In genomic region chr19:7062916-7063315, GRCm38 (mm10) we compare ENCODE assay signal across 24 mouse cellular contexts. TPM values are rescaled to one million over a fixed set of nuclear protein-coding genes. Genes with fewer than 3 reads are reported as not detected.
DNase-seq lines count a peak whose midpoint lies in the region; ATAC-seq and TF ChIP-seq lines count a peak whose summit lies in the region.
"Had no signal": no experiment of that assay in that cellular context is flagged by ENCODE, and none has a peak within 500 bp of the region (broad histone marks: within the 10 kb centered on the region; RNA-seq: fewer than 3 reads in every experiment).

No protein-coding gene starts in this region.

- H3K9me3 ChIP-seq in liver, embryonic 11.5 days (ENCODE audit: control insufficient read depth, low read length) = no peaks in the 10 kb centered on the region
- no peaks in the 10 kb centered on the region for H3K9me3 ChIP-seq in intestine, embryonic 15.5 days
- H3K9me3 ChIP-seq: embryonic facial prominence, embryonic 13.5 days; embryonic facial prominence, embryonic 15.5 days; forebrain, embryonic 10.5 days; forebrain, embryonic 12.5 days had no signal

- no peaks in the 10 kb centered on the region for H3K27me3 ChIP-seq in liver, adult 2 months (ENCODE audit: control insufficient read depth, insufficient read depth, low read length)
- H3K27me3 ChIP-seq in liver, embryonic 11.5 days (replicated peaks; ENCODE audit: control insufficient read depth, insufficient read depth, low read length) = peaks cover 6% of the 10 kb centered on the region
- peaks cover 6% of the 10 kb centered on the region for H3K27me3 ChIP-seq in intestine, embryonic 15.5 days (replicated peaks)

- peak overlapping the region; percentile 66 for H3K27ac ChIP-seq in gastrocnemius, adult 2 months
- peak overlapping the region; percentile 50; the same call in 1 of the 2 replicates for H3K27ac ChIP-seq in liver, adult 2 months (replicated peaks; ENCODE audit: insufficient read depth, low read depth, low read length)
- no peak overlapping the region for H3K27ac ChIP-seq in liver, embryonic 11.5 days (ENCODE audit: low read depth, low read length)
- H3K27ac ChIP-seq in intestine, embryonic 15.5 days = no peak overlapping the region
- H3K27ac ChIP-seq: embryonic facial prominence, embryonic 13.5 days; embryonic facial prominence, embryonic 15.5 days; forebrain, embryonic 10.5 days; forebrain, embryonic 12.5 days had no signal

- no peak for TF ChIP-seq CTCF in gastrocnemius, adult 2 months (IDR thresholded peaks at IDR 0.05)
- TF ChIP-seq CTCF in liver, adult 2 months (IDR thresholded peaks at IDR 0.05; ENCODE audit: low read depth, low read length) = no peak

- intact Hi-C loops in gastrocnemius, adult 2 months (cut with DNase I) = loop anchor here (10.0 kb wide), 1 partner anchor 352 kb away; the partner anchor contains the start of gene 2700081O15Rik

- peaks cover 2% of the 10 kb centered on the region; the same call in 1 of the 2 replicates for H3K79me2 ChIP-seq in liver, adult 2 months (ENCODE audit: control insufficient read depth, insufficient read depth, low read length)

- TF ChIP-seq POLR2A in liver, adult 2 months (IDR thresholded peaks at IDR 0.05; ENCODE audit: extremely low read depth, insufficient read depth, low read length) = no peak

- no peak overlapping the region for H3K4me2 ChIP-seq in liver, embryonic 11.5 days
- no peak overlapping the region for H3K4me2 ChIP-seq in intestine, embryonic 15.5 days (replicated peaks)
- H3K4me2 ChIP-seq: embryonic facial prominence, embryonic 13.5 days; embryonic facial prominence, embryonic 15.5 days; forebrain, embryonic 12.5 days had no signal

- no peaks in the 10 kb centered on the region for H3K36me3 ChIP-seq in liver, adult 2 months (ENCODE audit: control insufficient read depth, insufficient read depth, low read length)
- H3K36me3 ChIP-seq in liver, embryonic 11.5 days (ENCODE audit: control insufficient read depth, insufficient read depth, low read length) = no peaks in the 10 kb centered on the region
- no peaks in the 10 kb centered on the region for H3K36me3 ChIP-seq in intestine, embryonic 15.5 days
- H3K36me3 ChIP-seq: embryonic facial prominence, embryonic 13.5 days; embryonic facial prominence, embryonic 15.5 days; forebrain, embryonic 10.5 days; forebrain, embryonic 12.5 days had no signal

- DNase-seq in cerebellum, postnatal 10 days = peak; percentile 64 to 66
- DNase-seq in cerebellum, adult 9-10 months = no peak
- peak; percentile 75 for DNase-seq in gastrocnemius, adult 2 months
- DNase-seq in gastrocnemius, postnatal 10 days = no peak
- DNase-seq in liver, adult 2 months (ENCODE audit: extremely low read depth, low read depth, low spot score) = peak; percentile 90
- no peak for DNase-seq in liver, embryonic 11.5 days (ENCODE audit: low spot score)
- peak; percentile 65 for DNase-seq in gastrocnemius, postnatal 25 days
- DNase-seq: adrenal gland, adult 2 months; adrenal gland, postnatal 25 days; cerebellum, adult 11 months; cerebellum, adult 18-20 months; cerebellum, adult 8-10 months; cerebellum, postnatal 36 days; embryo, embryonic 11 days had no signal

- peaks cover 12% of the 10 kb centered on the region for H3K4me1 ChIP-seq in liver, adult 2 months (ENCODE audit: control insufficient read depth, insufficient read depth, low read length)
- peaks cover 20% of the 10 kb centered on the region for H3K4me1 ChIP-seq in liver, embryonic 11.5 days (replicated peaks; ENCODE audit: control insufficient read depth, insufficient read depth, low read length)
- H3K4me1 ChIP-seq in intestine, embryonic 15.5 days (replicated peaks) = peaks cover 28% of the 10 kb centered on the region

- no peak overlapping the region for H3K4me3 ChIP-seq in gastrocnemius, adult 2 months
- no peak overlapping the region for H3K4me3 ChIP-seq in liver, adult 2 months (ENCODE audit: insufficient read depth, low read depth, low read length)
- H3K4me3 ChIP-seq in liver, embryonic 11.5 days (ENCODE audit: low read depth, low read length) = no peak overlapping the region
- no peak overlapping the region for H3K4me3 ChIP-seq in intestine, embryonic 15.5 days (replicated peaks)
- H3K4me3 ChIP-seq: embryonic facial prominence, embryonic 13.5 days; embryonic facial prominence, embryonic 15.5 days; erythroblast, embryonic 14.5 days; forebrain, embryonic 10.5 days; forebrain, embryonic 12.5 days had no signal

- H3K9ac ChIP-seq in liver, adult 2 months (ENCODE audit: low read depth, low read length) = no peak overlapping the region
- H3K9ac ChIP-seq in liver, embryonic 11.5 days (ENCODE audit: low read depth, low read length) = no peak overlapping the region
- H3K9ac ChIP-seq in intestine, embryonic 15.5 days = no peak overlapping the region
- H3K9ac ChIP-seq: embryonic facial prominence, embryonic 13.5 days; embryonic facial prominence, embryonic 15.5 days; forebrain, embryonic 12.5 days had no signal

- ATAC-seq in liver, embryonic 11.5 days (replicated peaks; ENCODE audit: low FRiP score) = no peak
- ATAC-seq in intestine, embryonic 15.5 days = no peak
- ATAC-seq: forebrain, embryonic 14.5 days; forebrain, embryonic 16.5 days had no signal

- WGBS in liver, adult 2 months = 34% methylated on average over 8 of the region's 8 CpGs
- 84% methylated on average over 8 of the region's 8 CpGs for WGBS in liver, embryonic 11.5 days
- 88% methylated on average over 8 of the region's 8 CpGs for WGBS in intestine, embryonic 15.5 days

RNA-seq across cellular contexts. Expression of gene Macrod1, which starts 6.3 kb away (rescaled TPM):
- total RNA-seq in gastrocnemius, adult 2 months (2021) = 100 to 1,000 TPM; 261 to 294 TPM
- total RNA-seq in gastrocnemius, postnatal 10 days (2021) = 100 to 1,000 TPM; 201 to 216 TPM
- total RNA-seq in liver, adult 2 months (2014; rRNA removed) = 12.2 and 15.0 TPM in 2 replicates
- polyA plus RNA-seq in liver, adult 2 months (2012; rRNA removed) = 115 and 120 TPM in 2 replicates
- polyA plus RNA-seq in liver, embryonic 11.5 days (2014; fragmentation: Nextera tagmentation; extraction: Ambion mirVana) = 5.9 and 6.7 TPM in 2 replicates
- total RNA-seq in gastrocnemius, postnatal 25 days (2021) = 100 to 1,000 TPM; 227 to 252 TPM
- 11.8 and 11.9 TPM in 2 replicates for polyA plus RNA-seq in intestine, embryonic 15.5 days (2015; fragmentation: Nextera tagmentation; extraction: Ambion mirVana)

RNA-seq across cellular contexts. Expression of gene Stip1, which starts 23.1 kb away (rescaled TPM):
- total RNA-seq in gastrocnemius, adult 2 months (2021) = 100 to 1,000 TPM in 1 of 2 experiments, 10 to 100 TPM in 1; 89.9 to 125 TPM
- 100 to 1,000 TPM in 1 of 2 experiments, 10 to 100 TPM in 1; 98.2 to 100 TPM for total RNA-seq in gastrocnemius, postnatal 10 days (2021)
- 44.9 and 49.4 TPM in 2 replicates for total RNA-seq in liver, adult 2 months (2014; rRNA removed)
- polyA plus RNA-seq in liver, adult 2 months (2012; rRNA removed) = 32.3 and 37.2 TPM in 2 replicates
- polyA plus RNA-seq in liver, embryonic 11.5 days (2014; fragmentation: Nextera tagmentation; extraction: Ambion mirVana) = 356 and 387 TPM in 2 replicates
- 10 to 100 TPM; 86.5 to 95.6 TPM for total RNA-seq in gastrocnemius, postnatal 25 days (2021)
- polyA plus RNA-seq in intestine, embryonic 15.5 days (2015; fragmentation: Nextera tagmentation; extraction: Ambion mirVana) = 211 and 214 TPM in 2 replicates

RNA-seq across cellular contexts. Expression of gene Flrt1, which starts 42.6 kb away (rescaled TPM):
- under 1 TPM; 0.53 to 0.54 TPM for total RNA-seq in gastrocnemius, adult 2 months (2021)
- total RNA-seq in gastrocnemius, postnatal 10 days (2021) = under 1 TPM; 0.61 to 0.99 TPM
- total RNA-seq in liver, adult 2 months (2014; rRNA removed) = 0.09 and 0.40 TPM in 2 replicates
- polyA plus RNA-seq in liver, adult 2 months (2012; rRNA removed) = 0.27 and 0.31 TPM in 2 replicates
- 0.60 and 0.64 TPM in 2 replicates for polyA plus RNA-seq in liver, embryonic 11.5 days (2014; fragmentation: Nextera tagmentation; extraction: Ambion mirVana)
- under 1 TPM; 0.31 to 0.35 TPM for total RNA-seq in gastrocnemius, postnatal 25 days (2021)
- polyA plus RNA-seq in intestine, embryonic 15.5 days (2015; fragmentation: Nextera tagmentation; extraction: Ambion mirVana) = 1.8 and 2.1 TPM in 2 replicates
- total RNA-seq: common myeloid progenitor, adult 5-6 weeks; MEL had no signal
- polyA plus RNA-seq: erythroblast, embryonic 14.5 days had no signal

RNA-seq across cellular contexts. Expression of gene Fermt3, which starts 43.6 kb away (rescaled TPM):
- total RNA-seq in gastrocnemius, adult 2 months (2021) = under 1 TPM; 0.71 to 0.86 TPM
- total RNA-seq in gastrocnemius, postnatal 10 days (2021) = 1 to 10 TPM; 1.7 to 4.9 TPM
- 3.1 and 3.4 TPM in 2 replicates for total RNA-seq in liver, adult 2 months (2014; rRNA removed)
- polyA plus RNA-seq in liver, adult 2 months (2012; rRNA removed) = 3.2 and 6.3 TPM in 2 replicates
- polyA plus RNA-seq in liver, embryonic 11.5 days (2014; fragmentation: Nextera tagmentation; extraction: Ambion mirVana) = 155 and 170 TPM in 2 replicates
- 1 to 10 TPM in 1 of 2 experiments, under 1 TPM in 1; 0.84 to 1.2 TPM for total RNA-seq in gastrocnemius, postnatal 25 days (2021)
- 9.8 and 10.1 TPM in 2 replicates for polyA plus RNA-seq in intestine, embryonic 15.5 days (2015; fragmentation: Nextera tagmentation; extraction: Ambion mirVana)

Comparison
In these comparisons a context has a peak if more than half of its experiments do, and no peak if none do; other contexts are left out.
1. DNase-seq: peak in cerebellum, postnatal 10 days (2 of 2), gastrocnemius, adult 2 months (single experiment), liver, adult 2 months (single experiment) and gastrocnemius, postnatal 25 days (single experiment); none in cerebellum, adult 9-10 months (single experiment), gastrocnemius, postnatal 10 days (single experiment) and liver, embryonic 11.5 days (single experiment).
2. H3K27ac ChIP-seq: peak in gastrocnemius, adult 2 months (single experiment) and liver, adult 2 months (single experiment); none in liver, embryonic 11.5 days (single experiment) and intestine, embryonic 15.5 days (single experiment).
3. RNA of gene Macrod1, which starts 6.3 kb away (total RNA-seq): 261 to 294 TPM in gastrocnemius, adult 2 months, 227 to 252 TPM in gastrocnemius, postnatal 25 days and 201 to 216 TPM in gastrocnemius, postnatal 10 days; 12.2 to 15.0 TPM in liver, adult 2 months; every median in the first group is over 10 times any median in the second.